Mouse (Mus musculus) hindbrain, embryonic 14.5 days (tissue): ENCODE measurements around the gene Cpne2. TPM values are rescaled to one million over a fixed set of nuclear protein-coding genes. Genes with fewer than 3 reads are reported as not detected.

Experiments
- ATAC-seq: fragments of 200-750 bp; cut with Nextera tagmentation; 2 replicates; pipeline ENCODE4 v1.8.0; 2017; ENCODE audit warnings: moderate number of reproducible peaks, mild to moderate bottlenecking, moderate TSS enrichment, moderate library complexity; ENCODE audit not compliant: low FRiP score
- DNase-seq: peaks from one replicate; pipeline ENCODE4 v3.0.0-alpha.2; 2015; ENCODE audit warnings: low spot score
- H3K27ac ChIP-seq: fragments of 300-500 bp; sonication (generic); 2 replicates; pipeline ENCODE4 v1.5.1; 2014; ENCODE audit warnings: mild to moderate bottlenecking, moderate library complexity
- H3K27me3 ChIP-seq: fragments of 300-500 bp; sonication (generic); 2 replicates; pipeline ENCODE4 v1.6.1; 2014; ENCODE audit warnings: mild to moderate bottlenecking, low read length, mixed read lengths; ENCODE audit not compliant: control insufficient read depth, insufficient read depth
- H3K36me3 ChIP-seq: fragments of 300-500 bp; sonication (generic); replicated peaks from 2 replicates; pipeline ENCODE4 v1.6.1; 2014; ENCODE audit not compliant: control insufficient read depth, insufficient read depth
- H3K4me1 ChIP-seq: fragments of 300-500 bp; sonication (generic); replicated peaks from 2 replicates; pipeline ENCODE4 v1.6.1; 2014; ENCODE audit warnings: antibody characterized with exemption, low read length, mixed read lengths; ENCODE audit not compliant: control insufficient read depth, insufficient read depth
- H3K4me2 ChIP-seq: fragments of 300-500 bp; sonication (generic); replicated peaks from 2 replicates; pipeline ENCODE4 v1.6.1; 2014; ENCODE audit warnings: mild to moderate bottlenecking, moderate library complexity
- H3K4me3 ChIP-seq: fragments of 300-500 bp; sonication (generic); replicated peaks from 2 replicates; pipeline ENCODE4 v1.5.1; 2014; ENCODE audit warnings: mild to moderate bottlenecking, low read length
- H3K9ac ChIP-seq: fragments of 300-500 bp; sonication (generic); 2 replicates; pipeline ENCODE4 v1.6.1; 2014
- H3K9me3 ChIP-seq: fragments of 300-500 bp; sonication (generic); 2 replicates; pipeline ENCODE4 v1.6.1; 2016; ENCODE audit warnings: low read length; ENCODE audit not compliant: control insufficient read depth
- WGBS: fragments of 180-500 bp; shearing (Covaris S2); extraction: QIAGEN DNeasy Blood & Tissue Kit; methylation state at CpG from one replicate; pipeline ENCODE4 v1.1.7; 2014; 5-methylcytosine and 5-hydroxymethylcytosine counted together
- polyA plus RNA-seq: library from polyadenylated mRNA; unstranded; fragments of >200 nt; fragmentation: Nextera tagmentation; extraction: Ambion mirVana; gene quantifications from 2 replicates; pipeline ENCODE4 v1.2.1, GENCODE M21; 2014

The Cpne2 gene
- polyA plus RNA-seq, 1 experiment from 2014 or later = 21.6 TPM

- no peak overlapping the region for H3K4me3 ChIP-seq
- H3K36me3 ChIP-seq = no peaks in the 10 kb centered on the region
- 39% methylated on average over 15 of the region's 15 CpGs for WGBS
Observed at GRCm38 (mm10) chr8:94566446-94567158, 33.8 kb downstream of the Cpne2 start.

GRCm38 (mm10) chr8:94567159-94567849 is 34.5 kb downstream of the Cpne2 start:
- H3K4me2 ChIP-seq = peak overlapping the region; percentile 35
- H3K36me3 ChIP-seq = 0 out of 2 replicates have a peak, but pooled peaks cover 3% of the 10 kb centered on the region
- no peak overlapping the region for H3K4me3 ChIP-seq
- DNase-seq = peak; percentile 79
- peaks cover 23% of the 10 kb centered on the region for H3K4me1 ChIP-seq
- 37% methylated on average over 8 of the region's 8 CpGs for WGBS
- ATAC-seq = peak; percentile 93
- peak overlapping the region; percentile 79 for H3K27ac ChIP-seq
- no peak overlapping the region for H3K9ac ChIP-seq
- no peaks in the 10 kb centered on the region for H3K27me3 ChIP-seq
- H3K9me3 ChIP-seq = no peaks in the 10 kb centered on the region

More at GRCm38 (mm10) chr8:94566446-94567158, 33.8 kb downstream of the Cpne2 start:
- Histone ChIP-seq H3K27me3 (no peaks in the 10 kb centered on the region), H3K4me1 (peaks cover 23% of the 10 kb centered on the region), H3K27ac (peak overlapping the region; percentile 79), H3K4me2 (peak overlapping the region; percentile 35), H3K9me3 (no peaks in the 10 kb centered on the region), H3K9ac (no peak overlapping the region)
- ATAC-seq (peak; percentile 46), DNase-seq (peak; percentile 33)

- Histone ChIP-seq H3K27me3 (no peaks in the 10 kb centered on the region), H3K36me3 (peaks cover 11% of the 10 kb centered on the region; the same call in 1 of the 2 replicates), H3K9ac (no peak overlapping the region), H3K9me3 (no peaks in the 10 kb centered on the region), H3K4me2 (no peak overlapping the region), H3K27ac (0 out of 2 replicates have a peak overlapping the region, but pooled peaks have one; percentile 79), H3K4me3 (no peak overlapping the region), H3K4me1 (peaks cover 23% of the 10 kb centered on the region)
- DNase-seq (no peak), ATAC-seq (no peak)
- WGBS = 92% methylated on average over 8 of the region's 8 CpGs
Observed at GRCm38 (mm10) chr8:94568098-94568497, 35.3 kb downstream of the Cpne2 start.

- Histone ChIP-seq H3K4me3 (no peak overlapping the region), H3K27me3 (no peaks in the 10 kb centered on the region), H3K9ac (no peak overlapping the region), H3K9me3 (no peaks in the 10 kb centered on the region), H3K4me1 (peaks cover 23% of the 10 kb centered on the region), H3K36me3 (peaks cover 24% of the 10 kb centered on the region), H3K27ac (no peak overlapping the region), H3K4me2 (no peak overlapping the region)
- no peak for ATAC-seq
- 52% methylated on average over 1 of the region's 1 CpGs for WGBS
- DNase-seq = no peak
Observed at GRCm38 (mm10) chr8:94569419-94569818, 36.6 kb downstream of the Cpne2 start.

GRCm38 (mm10) chr8:94571896-94572295 is 39.1 kb downstream of the Cpne2 start:
- no peak for DNase-seq
- no peaks in the 10 kb centered on the region for H3K27me3 ChIP-seq
- no peak for ATAC-seq
- no peak overlapping the region for H3K27ac ChIP-seq
- H3K4me1 ChIP-seq = peaks cover 9% of the 10 kb centered on the region
- no peaks in the 10 kb centered on the region for H3K9me3 ChIP-seq
- no peak overlapping the region for H3K4me2 ChIP-seq
- H3K9ac ChIP-seq = no peak overlapping the region
- WGBS = 75% methylated on average over 2 of the region's 2 CpGs
- H3K36me3 ChIP-seq = peaks cover 49% of the 10 kb centered on the region
- no peak overlapping the region for H3K4me3 ChIP-seq

GRCm38 (mm10) chr8:94574159-94574907 is 41.5 kb downstream of the Cpne2 start:
- Histone ChIP-seq H3K27me3 (no peaks in the 10 kb centered on the region), H3K9ac (no peak overlapping the region), H3K27ac (peak overlapping the region; percentile 77), H3K4me1 (no peaks in the 10 kb centered on the region), H3K4me3 (no peak overlapping the region), H3K36me3 (peaks cover 73% of the 10 kb centered on the region), H3K9me3 (no peaks in the 10 kb centered on the region), H3K4me2 (no peak overlapping the region)
- ATAC-seq (peak; percentile 76), DNase-seq (peak; percentile 60)
- WGBS = 81% methylated on average over 16 of the region's 16 CpGs

- H3K36me3 ChIP-seq = peaks cover 80% of the 10 kb centered on the region
Observed at GRCm38 (mm10) chr8:94575148-94575547, 42.4 kb downstream of the Cpne2 start.

GRCm38 (mm10) chr8:94581820-94582483 is 49.2 kb downstream of the Cpne2 start:
- ATAC-seq = no peak; the same call in 1 of the 2 replicates
- H3K4me3 ChIP-seq = no peak overlapping the region
- H3K27me3 ChIP-seq = no peaks in the 10 kb centered on the region
- WGBS = 75% methylated on average over 7 of the region's 7 CpGs
- no peaks in the 10 kb centered on the region for H3K4me1 ChIP-seq
- H3K4me2 ChIP-seq = no peak overlapping the region
- H3K36me3 ChIP-seq = peaks cover 87% of the 10 kb centered on the region
- peak overlapping the region; percentile 38; the same call in 1 of the 2 replicates for H3K27ac ChIP-seq
- no peaks in the 10 kb centered on the region for H3K9me3 ChIP-seq
- no peak overlapping the region for H3K9ac ChIP-seq
- no peak for DNase-seq

More at GRCm38 (mm10) chr8:94575148-94575547, 42.4 kb downstream of the Cpne2 start:
- Histone ChIP-seq H3K4me2 (no peak overlapping the region), H3K27me3 (no peaks in the 10 kb centered on the region), H3K9me3 (no peaks in the 10 kb centered on the region), H3K4me3 (no peak overlapping the region), H3K9ac (no peak overlapping the region), H3K4me1 (no peaks in the 10 kb centered on the region), H3K27ac (0 out of 2 replicates have a peak overlapping the region, but pooled peaks have one; percentile 77)
- WGBS = 94% methylated on average over 4 of the region's 4 CpGs
- ATAC-seq = no peak
- DNase-seq = no peak
